Mouse (Mus musculus) A20 (cell line): ENCODE data around the gene Ube2r2.

Experiments used
- DNase-seq: peaks from one replicate; pipeline ENCODE4 v3.0.0-alpha.2; 2011; ENCODE audit warnings: low read depth, low spot score

The Ube2r2 gene

DNA sequence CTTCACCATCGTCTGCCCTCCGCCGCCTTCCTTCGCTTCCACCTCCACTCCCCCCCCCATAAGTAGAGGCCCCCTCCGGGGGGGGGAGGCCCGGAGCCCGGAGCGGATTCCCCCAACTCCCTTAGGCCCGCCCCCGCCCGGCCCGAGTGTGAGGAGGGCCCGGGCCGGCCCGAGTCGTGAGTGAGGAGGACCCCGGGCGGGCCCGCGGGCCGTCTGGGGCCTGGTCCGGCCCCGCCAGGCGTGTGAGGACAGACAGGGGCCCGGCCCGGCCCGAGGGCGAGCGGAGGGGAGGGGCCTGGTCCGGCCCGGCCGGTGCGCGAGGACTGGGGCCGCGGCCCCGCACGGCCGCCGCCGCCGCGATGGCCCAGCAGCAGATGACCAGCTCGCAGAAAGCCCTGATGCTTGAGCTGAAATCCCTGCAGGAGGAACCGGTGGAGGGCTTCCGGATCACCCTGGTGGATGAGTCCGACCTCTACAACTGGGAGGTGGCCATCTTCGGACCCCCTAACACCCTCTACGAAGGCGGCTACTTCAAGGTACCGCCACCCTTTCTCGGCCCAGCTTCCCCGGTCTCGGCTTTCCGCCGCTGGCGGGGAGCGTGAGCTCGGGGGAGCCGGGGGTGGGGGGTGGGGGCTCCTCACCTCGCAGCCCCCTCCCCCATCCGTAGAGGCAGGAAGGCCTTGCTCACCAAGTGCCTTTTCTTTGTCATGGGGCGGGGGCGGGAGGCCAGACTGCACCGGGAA, at the start of gene Ube2r2:
TSS of gene Ube2r2 (plus strand) at position 33 of the 743 bp plus-strand sequence.
- DNase-seq: peak; percentile 70

DNA sequence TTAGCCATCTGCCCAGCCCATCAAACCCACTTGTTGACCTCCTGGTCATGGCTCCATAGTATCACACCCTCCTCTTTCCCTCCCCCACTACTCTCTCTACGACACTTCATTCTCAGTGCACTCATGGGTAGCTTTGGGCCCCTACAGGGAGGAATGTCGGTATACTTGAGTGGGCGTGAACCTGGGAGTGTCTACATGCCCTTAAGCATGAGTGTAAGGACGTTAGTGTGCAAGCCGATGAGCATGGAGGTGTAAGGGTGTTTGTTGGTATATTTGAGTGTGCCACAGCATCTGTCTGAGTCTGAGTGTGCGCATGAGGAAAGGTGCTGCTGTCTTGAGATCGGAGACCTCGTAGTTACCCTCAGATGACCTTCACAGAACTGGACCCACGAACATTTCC, 48.6 kb upstream of the Ube2r2 start:
- DNase-seq: no peak

DNA sequence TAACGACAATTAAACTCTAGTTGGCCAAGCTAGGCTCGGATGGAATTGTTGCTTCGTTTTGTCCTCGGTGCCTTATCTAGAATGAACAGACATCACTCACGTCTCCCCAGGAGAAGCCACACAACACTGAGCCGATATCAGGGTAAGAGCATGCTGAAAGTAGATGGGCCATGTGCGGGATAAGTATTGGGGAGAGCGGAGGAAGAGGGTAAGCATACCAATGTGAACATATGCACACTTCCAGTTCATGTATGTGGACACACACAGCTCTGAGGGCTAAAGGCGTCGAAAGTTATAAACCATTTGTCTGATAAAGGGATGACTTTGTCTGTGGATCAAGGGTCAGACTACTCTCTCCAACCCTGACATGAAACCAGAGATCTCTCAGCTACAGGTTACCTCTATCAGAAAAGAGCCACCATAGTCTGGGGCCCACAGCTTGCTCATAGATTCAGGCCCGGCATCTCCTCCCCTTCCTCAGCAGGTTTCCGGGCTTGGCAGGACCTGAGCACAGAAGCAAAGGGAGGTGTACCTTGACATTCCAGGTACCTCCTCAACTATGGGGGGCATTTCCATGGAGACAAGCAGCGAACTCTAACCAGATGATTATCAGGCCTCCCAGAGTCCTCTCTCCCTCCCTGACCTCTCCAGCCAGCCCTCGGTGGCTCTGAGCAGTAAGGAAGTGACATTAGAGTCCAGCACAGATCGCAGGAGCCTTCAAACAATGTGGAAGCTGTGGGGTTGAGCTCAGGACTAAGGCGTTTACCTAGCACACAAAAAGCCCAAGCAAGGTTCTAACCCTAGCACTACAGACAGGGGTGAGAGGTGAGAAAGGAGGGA, 47.9 kb upstream of the Ube2r2 start:
- no peak for DNase-seq

DNA sequence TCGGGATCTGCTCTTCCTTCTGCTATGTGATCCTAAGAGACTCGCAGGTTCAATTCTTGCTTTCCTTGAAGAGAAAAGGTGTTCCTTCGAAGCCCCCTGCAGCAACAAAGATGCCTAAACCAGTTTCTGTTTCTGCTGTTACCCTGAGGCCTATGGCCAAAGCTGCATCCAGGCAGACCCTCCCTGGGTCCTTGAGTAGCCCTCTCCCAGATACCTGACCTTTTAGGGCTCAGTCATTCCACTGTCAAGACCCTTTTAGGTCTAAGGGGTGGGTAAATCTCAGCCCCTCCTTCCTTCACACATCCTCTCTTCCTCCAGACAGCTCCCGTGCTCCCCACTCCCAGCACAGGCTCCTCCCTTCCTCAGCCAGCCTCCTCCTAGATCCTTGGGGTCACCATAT, 46.4 kb upstream of the Ube2r2 start:
- no peak for DNase-seq

DNA sequence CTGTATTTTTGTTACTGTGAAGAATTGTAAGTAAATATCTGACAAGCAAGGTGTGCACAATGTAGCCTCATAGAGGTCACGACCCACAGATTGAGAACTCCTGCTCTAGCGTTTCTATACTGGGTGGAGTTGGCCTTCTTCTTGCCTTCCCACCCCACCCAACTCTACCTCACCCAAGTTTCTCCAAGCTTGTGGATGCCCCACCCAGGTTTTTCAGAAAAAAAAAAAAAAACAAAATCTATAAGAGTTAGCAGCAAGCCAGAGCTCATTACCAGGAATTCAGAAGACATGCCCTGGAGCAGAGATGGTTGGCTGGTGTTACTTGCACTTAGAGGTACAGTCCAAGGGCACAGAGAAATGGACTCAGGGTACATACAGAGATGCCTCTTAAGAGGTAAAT, 45.8 kb upstream of the Ube2r2 start:
- DNase-seq: no peak

DNA sequence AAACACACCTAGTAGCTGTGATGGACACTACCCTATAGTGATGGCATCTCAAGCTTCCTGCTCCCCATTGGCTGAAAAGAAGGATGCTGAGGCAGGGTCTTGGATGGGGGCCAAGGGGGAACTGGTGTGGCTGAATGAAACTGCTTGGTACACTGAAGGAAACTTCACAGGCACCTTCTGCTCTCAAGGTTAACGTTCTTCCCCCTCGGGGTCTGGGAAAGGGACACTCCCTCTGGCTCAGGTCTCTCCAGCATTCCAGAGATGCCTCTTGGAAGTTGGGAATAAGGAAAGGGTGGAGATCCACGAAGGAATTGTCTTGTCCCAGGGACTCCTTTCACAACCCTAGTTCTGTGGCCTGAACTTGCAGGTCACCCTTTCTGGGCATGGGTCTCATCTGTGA, 44.2 kb upstream of the Ube2r2 start:
- no peak for DNase-seq

DNA sequence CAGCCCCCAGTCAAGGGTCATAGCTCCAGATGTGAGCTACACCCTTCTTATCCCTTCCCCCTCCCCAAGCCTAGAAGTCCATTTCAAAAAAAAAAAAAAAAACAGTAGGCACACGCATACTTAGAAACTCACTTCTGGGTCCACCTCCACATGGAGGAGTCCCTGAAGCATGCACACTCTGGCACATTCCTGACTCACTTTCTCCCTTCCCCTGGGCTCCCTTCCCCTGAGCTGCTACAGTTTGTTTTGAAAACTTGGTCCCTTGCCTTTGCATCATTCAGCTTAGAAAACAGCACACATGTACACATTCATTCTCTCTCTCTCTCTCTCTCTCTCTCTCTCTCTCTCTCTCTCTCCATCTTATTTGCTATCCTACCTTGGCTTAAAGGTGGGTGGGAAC, 42.6 kb upstream of the Ube2r2 start:
- DNase-seq: no peak

DNA sequence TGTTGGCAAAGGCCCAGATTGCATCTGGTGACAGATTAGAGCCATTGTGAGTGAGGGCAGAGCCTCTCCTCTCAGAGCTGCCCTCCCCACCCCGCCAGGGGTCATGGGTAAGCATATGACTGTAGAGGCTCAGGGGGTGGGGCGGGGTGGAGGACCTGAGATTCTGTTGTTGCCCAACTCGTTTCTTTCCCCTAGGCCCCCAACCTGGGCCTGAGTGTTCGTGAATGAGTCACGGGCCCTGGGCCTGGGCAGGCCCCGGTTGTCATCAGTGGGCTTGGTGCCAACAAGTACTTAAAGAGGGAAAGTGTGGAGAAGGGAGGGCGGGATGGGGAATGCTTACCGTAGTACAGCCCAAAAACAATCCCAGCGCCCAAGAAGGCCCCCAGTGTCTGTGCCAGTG, 41.2 kb upstream of the Ube2r2 start:
- no peak for DNase-seq

DNA sequence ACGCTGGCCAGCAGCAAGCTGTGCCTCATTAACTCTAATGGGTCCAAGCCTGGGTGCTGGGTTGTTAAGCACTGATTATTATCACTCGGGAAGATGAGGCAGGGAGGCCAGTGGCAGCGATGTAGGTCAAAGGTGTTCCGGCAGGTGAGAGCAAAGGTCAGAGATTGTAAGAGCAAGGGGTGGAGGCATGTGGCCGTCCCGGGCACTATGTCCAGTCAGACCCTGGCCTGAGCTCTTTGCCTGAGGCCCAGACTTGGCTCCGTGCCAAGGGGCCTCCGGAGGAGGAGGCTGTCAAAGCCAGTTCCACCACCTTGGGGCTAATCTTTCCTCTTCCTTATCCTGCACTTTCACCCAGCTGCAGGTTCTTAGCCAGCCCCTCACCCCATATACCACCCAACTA, 39.4 kb upstream of the Ube2r2 start:
- DNase-seq: no peak

DNA sequence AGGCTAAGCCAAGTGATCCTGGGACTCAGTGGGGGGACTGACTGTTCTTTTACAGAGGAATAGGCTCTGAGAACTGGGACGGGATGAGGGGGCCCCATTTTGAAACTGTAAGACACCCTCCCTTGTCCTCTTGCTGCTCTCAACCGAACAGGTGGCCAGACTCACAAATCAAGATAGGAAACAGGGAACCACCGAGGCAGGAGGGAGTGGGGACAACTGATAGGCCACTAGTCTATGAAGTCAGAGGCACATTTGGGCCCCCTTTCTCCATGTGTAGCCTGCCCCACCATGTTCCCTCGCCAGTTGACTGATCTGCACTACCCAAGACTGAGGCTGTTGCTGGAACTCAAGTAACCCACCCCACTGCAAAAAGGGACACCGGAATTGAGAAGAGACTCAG, 38.7 kb upstream of the Ube2r2 start:
- no peak for DNase-seq

DNA sequence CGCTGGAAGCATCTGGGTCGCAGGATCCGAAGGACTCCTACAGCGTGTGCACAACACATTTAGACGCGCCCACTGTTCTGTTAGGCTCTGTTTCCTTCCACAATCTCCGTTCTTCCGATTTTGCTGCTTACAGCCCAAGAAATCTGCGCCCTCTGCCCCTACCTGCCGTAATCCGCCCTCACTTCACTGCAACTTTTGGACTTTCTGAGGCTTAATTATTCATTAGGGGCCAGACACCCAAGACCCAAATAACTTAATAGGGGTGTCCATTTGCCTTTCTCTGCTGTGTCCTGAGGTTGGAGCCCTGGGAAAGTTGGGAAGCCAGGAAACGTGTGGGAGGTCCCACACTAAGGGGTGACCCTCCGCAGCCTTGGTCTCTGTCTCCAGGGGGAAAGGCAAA, 38.2 kb upstream of the Ube2r2 start:
- DNase-seq: no peak

DNA sequence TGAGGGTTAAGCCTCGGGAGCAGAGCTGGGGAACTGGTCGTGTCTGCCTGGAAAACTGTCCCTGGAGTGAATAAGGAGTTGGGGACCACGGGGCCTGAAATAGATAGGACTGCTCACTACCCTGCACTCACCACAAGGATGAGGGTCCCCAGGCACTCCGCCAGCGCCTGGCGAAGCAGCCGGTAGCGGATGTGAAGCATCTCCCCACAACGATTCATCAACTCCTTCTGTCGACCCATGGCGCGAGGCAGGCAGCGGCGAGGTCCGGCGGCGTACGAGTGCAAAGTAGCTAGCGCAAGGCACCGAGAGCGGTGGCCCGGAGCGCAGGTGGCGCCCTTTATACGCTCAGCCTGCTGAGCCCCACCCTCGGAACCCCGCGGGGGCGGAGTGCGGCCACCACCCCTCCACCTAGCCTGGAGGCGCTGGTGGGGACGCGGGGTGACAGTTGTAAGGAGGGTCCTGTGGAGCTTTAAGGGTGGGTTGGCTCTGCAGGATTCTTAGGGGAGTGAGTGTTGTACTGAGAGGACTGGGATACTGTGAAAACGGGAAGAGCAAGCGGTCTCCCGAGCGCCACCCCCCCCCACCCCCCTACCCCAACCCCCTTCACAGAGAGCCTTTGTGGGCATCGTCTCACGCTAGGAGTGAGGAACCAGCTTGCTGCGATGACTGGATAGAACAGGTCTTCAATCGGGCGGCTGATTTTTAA, 37.5 kb upstream of the Ube2r2 start, which contains the start of gene Aqp3:
TSS of gene Aqp3 (minus strand) at position 313 of the 706 bp plus-strand sequence.
- DNase-seq: peak; percentile 61

DNA sequence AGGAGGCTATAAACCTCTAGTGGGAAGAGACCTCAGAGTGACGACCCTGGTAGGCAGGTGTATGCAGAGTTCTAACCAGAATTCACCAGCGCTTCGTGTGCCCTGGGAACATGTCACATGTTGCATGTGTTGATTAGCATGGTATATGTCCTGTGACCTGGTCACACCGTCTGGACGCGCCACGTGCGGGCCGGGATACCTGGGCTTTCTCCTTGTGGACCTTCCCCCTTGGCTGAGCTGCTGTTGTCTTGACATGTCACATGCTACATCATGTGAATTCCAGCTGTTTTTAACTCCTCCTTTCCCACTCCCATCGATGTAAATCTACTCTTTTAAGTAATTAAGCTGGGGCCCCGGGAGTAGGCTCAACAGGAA, 37.0 kb upstream of the Ube2r2 start:
- DNase-seq: no peak

DNA sequence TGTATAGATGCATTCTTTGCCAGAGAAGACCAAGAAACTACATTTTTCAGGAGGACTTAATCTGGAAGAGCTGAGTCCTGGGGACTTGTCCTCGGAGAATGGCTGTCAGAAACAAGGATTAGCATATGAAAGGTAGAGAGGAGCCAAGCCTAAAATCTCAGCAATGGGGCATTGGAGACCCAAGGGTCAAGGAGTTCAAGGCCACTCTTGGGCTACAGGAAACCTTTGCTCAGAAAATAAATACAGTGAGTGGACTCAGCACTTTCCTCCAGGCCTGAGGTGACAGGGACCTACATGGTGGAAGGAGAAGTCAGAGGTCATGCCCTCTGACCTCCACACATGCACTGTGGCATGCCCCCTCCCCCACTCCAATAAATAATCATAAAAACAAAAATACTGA, 34.6 kb upstream of the Ube2r2 start:
- DNase-seq: no peak

DNA sequence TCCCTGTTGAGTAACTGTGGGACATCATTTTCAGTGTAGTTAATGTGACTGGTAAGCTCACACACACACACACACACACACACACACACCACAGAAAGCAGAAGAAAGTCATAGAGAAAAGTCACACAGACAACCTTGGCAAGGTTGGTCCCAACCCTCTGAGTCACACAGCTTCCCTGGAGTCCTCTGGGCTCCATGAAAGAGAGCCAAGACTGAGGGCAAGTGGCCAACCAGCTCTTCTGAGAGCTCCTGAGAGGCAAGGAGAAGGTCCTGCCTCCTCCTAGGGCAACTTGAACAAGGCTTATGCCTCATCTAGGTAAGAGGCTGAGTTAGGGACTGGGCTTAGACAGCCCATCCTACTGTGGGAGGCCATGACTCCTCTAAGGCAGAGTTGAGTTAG, 32.6 kb upstream of the Ube2r2 start:
- no peak for DNase-seq

DNA sequence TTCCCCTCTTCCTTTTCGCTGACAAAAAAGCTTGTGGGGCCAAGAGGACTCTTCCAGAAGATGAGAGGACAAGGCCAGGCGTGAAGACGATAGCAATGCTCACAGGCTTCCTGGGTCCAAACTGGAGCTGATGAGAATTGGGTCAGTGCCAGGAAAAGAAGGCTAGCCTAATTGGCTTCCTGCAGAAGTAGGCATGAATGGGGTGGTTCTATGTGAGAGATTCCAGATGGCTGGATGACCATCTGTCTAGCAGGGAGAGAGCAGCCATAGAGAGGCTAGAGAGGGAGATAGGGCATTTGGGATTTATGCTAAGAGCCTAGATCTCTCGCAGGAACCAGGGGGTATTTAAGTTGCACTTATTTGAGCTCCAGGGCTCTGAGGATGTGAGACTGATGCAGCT, 28.1 kb upstream of the Ube2r2 start:
- DNase-seq: no peak

DNA sequence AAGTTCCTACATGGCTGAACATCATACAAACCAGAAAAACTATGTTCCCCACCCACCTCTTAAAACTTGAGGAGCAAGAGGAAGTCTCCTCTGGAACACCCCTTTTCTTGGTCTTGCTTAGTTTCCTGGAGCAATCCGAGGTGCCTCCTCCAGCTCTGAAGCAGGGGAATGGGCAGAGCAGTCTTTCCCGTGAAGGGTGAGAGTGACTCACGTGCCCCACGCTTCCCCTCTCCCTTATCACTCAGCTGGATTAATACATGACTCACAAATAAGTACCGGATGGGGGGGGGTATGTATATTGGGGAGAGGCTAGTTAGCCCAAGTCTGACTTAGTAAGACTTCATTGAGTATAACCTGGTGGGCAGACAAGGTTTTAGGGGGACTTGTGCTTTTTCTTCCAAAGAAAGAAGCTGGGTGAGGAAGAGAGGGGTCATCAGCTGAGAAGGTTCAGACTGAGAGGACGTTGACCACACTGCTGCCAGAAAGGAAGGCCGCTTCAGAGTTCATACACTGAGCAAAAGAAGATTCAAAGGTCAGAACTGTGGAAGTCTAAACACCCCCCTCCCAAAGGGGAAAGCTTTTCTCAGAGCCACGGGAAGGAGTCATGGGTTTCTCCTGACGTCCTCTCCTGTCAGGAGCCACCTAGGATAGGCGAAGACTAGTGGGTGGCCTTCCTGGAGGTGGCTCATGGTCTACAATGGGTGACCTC, 26.7 kb upstream of the Ube2r2 start:
- no peak for DNase-seq

DNA sequence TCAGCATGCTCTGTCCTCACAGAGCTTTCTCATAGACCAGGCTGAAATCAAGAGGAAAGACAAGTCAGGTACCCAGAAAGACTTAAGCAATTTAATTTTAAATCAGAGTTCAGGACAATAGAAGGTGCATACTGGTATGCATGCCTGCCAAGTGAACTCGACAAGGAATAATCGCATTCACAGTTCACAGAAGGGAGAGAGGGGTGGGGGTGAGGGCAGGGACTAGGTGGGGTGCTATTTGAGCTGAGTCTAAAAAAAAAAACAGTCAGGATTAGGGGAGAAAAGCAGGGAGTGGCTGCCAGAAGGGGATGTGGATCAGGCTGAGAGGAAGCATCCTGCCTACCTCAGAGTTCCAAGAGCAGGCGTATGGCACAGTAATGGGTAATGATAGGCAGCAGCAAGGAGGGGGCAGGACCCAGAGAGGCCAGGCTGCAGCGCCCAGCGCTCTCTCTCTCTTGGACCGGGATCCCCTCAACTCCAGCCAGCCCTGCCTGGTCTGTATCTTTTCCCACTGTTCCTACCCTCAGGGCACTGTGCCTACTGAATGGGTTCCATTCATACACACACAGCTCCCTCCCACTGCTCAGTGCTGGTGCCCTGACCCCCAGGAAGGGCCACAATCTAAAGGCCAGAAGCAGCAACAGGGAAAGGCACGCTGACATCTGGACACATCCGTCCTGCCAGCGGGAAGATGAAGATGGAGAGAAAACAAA, 21.0 kb upstream of the Ube2r2 start:
- DNase-seq: no peak

DNA sequence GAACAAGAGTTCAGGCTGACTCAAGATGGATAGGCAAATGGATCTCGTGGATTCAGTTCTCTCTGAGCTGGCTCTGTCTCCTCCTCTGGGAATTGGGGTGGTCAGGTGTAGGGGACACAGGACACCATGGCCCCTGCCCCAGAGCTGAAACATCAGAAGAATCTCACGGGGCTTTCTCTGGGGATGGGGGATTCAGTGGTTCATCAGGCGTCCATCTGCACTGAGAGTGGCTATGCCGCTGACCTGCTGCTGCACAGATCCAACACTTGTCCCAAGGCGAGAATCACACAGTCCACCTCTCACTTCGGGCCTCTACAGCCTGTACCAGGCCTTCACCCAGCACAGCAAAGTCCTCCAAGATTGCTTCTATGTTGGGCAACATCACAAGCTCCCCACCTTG, 20.5 kb upstream of the Ube2r2 start:
- no peak for DNase-seq

DNA sequence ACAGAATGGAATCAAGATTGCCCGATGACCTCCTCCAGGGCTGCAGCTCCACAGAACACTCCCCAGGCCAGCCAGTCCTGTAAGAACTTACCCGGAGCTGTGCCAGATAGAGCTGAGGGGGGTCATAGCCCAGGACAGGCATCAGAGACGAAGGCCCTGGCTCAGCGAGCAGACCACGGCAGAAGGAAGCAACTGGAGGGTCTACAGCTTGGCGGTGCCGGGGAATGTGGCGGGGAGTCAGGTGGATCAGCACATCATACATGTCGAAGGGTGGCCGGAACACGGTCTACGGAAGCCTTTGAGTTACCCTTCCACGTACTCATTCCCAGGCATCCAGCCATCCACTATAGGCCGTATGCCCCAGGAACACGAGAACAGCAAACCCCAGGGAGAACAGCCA, 19.8 kb upstream of the Ube2r2 start:
- no peak for DNase-seq

DNA sequence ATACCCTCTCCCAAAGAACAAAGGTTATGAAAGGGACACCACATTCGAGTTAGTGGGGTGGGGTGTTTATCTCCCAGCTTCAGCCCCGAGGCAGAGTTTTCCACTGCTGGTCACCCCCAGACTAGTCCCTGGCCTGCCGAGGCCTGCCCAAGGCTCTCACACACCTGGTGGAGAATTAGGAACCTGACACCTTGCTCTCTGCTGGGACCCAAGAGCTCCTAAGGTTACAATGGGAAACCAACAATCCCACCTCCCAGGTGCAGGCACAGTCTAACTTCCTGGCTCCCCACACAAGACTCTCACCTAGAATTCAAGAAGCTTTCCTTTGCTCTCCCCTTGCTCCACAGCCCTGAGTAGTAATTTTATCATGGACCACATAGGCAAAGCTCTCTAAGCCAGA, 18.7 kb upstream of the Ube2r2 start:
- no peak for DNase-seq
